Mouse (Mus musculus): ENCODE measurements around the gene Foxp1. TPM values are rescaled to one million over a fixed set of nuclear protein-coding genes. Genes with fewer than 3 reads are reported as not detected.

The Foxp1 gene
- total RNA-seq, 4 experiments from 2014 or later: 90.9 to 101 (median 95.2) TPM

- DNase-seq (ENCODE audit: low spot score in 2 of 2): no peak
Observed at GRCm38 (mm10) chr6:99029438-99029837, 493.1 kb downstream of the Foxp1 start.

- DNase-seq (ENCODE audit: low spot score in 2 of 2): no peak
Observed at GRCm38 (mm10) chr6:99028989-99029305, 493.6 kb downstream of the Foxp1 start.

GRCm38 (mm10) chr6:99028161-99028988, 494.1 kb downstream of the Foxp1 start:
- peak in 1 of 2 experiments; percentile 20 for DNase-seq (ENCODE audit: low spot score in 2 of 2)

- DNase-seq (ENCODE audit: low spot score in 2 of 2): no peak
Observed at GRCm38 (mm10) chr6:99027542-99028160, 494.9 kb downstream of the Foxp1 start.

GRCm38 (mm10) chr6:99026635-99027541, 495.6 kb downstream of the Foxp1 start:
- no peak for DNase-seq (ENCODE audit: low spot score in 2 of 2)

GRCm38 (mm10) chr6:99026040-99026439, 496.5 kb downstream of the Foxp1 start:
- no peak for DNase-seq (ENCODE audit: low spot score in 2 of 2)

- no peak for DNase-seq (ENCODE audit: low spot score in 2 of 2)
Observed at GRCm38 (mm10) chr6:99024588-99024987, 497.9 kb downstream of the Foxp1 start.

GRCm38 (mm10) chr6:99020570-99021444, 501.7 kb downstream of the Foxp1 start:
- no peak for DNase-seq (ENCODE audit: low spot score in 2 of 2)

GRCm38 (mm10) chr6:99019716-99020115, 502.8 kb downstream of the Foxp1 start:
- DNase-seq (ENCODE audit: low spot score in 2 of 2): no peak

- no peak for DNase-seq (ENCODE audit: low spot score in 2 of 2)
Observed at GRCm38 (mm10) chr6:99019266-99019665, 503.3 kb downstream of the Foxp1 start.

- DNase-seq (ENCODE audit: low spot score in 2 of 2): no peak
Observed at GRCm38 (mm10) chr6:99013866-99014502, 508.5 kb downstream of the Foxp1 start.

- no peak for DNase-seq (ENCODE audit: low spot score in 2 of 2)
Observed at GRCm38 (mm10) chr6:99013119-99013865, 509.2 kb downstream of the Foxp1 start.

- DNase-seq (ENCODE audit: low spot score in 2 of 2): no peak
Observed at GRCm38 (mm10) chr6:99011895-99012584, 510.5 kb downstream of the Foxp1 start.

GRCm38 (mm10) chr6:99009771-99010170, 512.8 kb downstream of the Foxp1 start:
- no peak for DNase-seq (ENCODE audit: low spot score in 2 of 2)

GRCm38 (mm10) chr6:99008565-99008964, 514.0 kb downstream of the Foxp1 start:
- DNase-seq (ENCODE audit: low spot score in 2 of 2): no peak

GRCm38 (mm10) chr6:99007542-99007941, 515.0 kb downstream of the Foxp1 start:
- DNase-seq (ENCODE audit: low spot score in 2 of 2): no peak

GRCm38 (mm10) chr6:99004255-99004997, 518.1 kb downstream of the Foxp1 start:
- DNase-seq (ENCODE audit: low spot score in 2 of 2): no peak

- no peak for DNase-seq (ENCODE audit: low spot score in 2 of 2)
Observed at GRCm38 (mm10) chr6:99003108-99003709, 519.3 kb downstream of the Foxp1 start.
